Comparison of ENCODE assay signal across 15 mouse cellular contexts in genomic region chr6:143597414-143597813, GRCm38 (mm10).
"Had no signal": no experiment of that assay in that cellular context is flagged by ENCODE, and none has a peak within 500 bp of the region (broad histone marks: within the 10 kb centered on the region; RNA-seq: fewer than 3 reads in every experiment).

No protein-coding gene starts in this region.

- DNase-seq: kidney, adult 18-20 months; liver; lung, adult 2 months; lung, postnatal 36 days; midbrain, embryonic 14.5 days; right cerebral cortex, postnatal 25 days; thymus, adult 2 months; thymus, postnatal 25 days had no signal

- H3K4me1 ChIP-seq: kidney, embryonic 15.5 days; limb, embryonic 12.5 days; liver, embryonic 15.5 days; neural tube, embryonic 12.5 days had no signal

- H3K27me3 ChIP-seq: kidney, embryonic 15.5 days; limb, embryonic 12.5 days; liver, embryonic 15.5 days; neural tube, embryonic 12.5 days had no signal

- H3K9me3 ChIP-seq: kidney, embryonic 15.5 days; limb, embryonic 12.5 days; liver, embryonic 15.5 days; neural tube, embryonic 12.5 days had no signal

- H3K36me3 ChIP-seq: kidney, embryonic 15.5 days; limb, embryonic 12.5 days; liver, embryonic 15.5 days; neural tube, embryonic 12.5 days had no signal

- ATAC-seq: lung, postnatal 0 days had no signal

- H3K9ac ChIP-seq: kidney, embryonic 15.5 days; limb, embryonic 12.5 days; liver, embryonic 15.5 days; neural tube, embryonic 12.5 days had no signal

- H3K4me2 ChIP-seq: kidney, embryonic 15.5 days; limb, embryonic 12.5 days; liver, embryonic 15.5 days; neural tube, embryonic 12.5 days had no signal

- H3K4me3 ChIP-seq: kidney, embryonic 15.5 days; left cerebral cortex, adult 2 months; limb, embryonic 12.5 days; liver, embryonic 15.5 days; neural tube, embryonic 12.5 days had no signal

- H3K27ac ChIP-seq: kidney, embryonic 15.5 days; left cerebral cortex, adult 2 months; limb, embryonic 12.5 days; liver, embryonic 15.5 days; neural tube, embryonic 12.5 days; stomach, postnatal 0 days had no signal
